Mouse (Mus musculus) hindbrain, embryonic 10.5 days (tissue): ENCODE data around the gene Meis2. TPM values are rescaled to one million over a fixed set of nuclear protein-coding genes. Genes with fewer than 3 reads are reported as not detected.

Source experiments
- DNase-seq: peaks from one replicate; pipeline ENCODE4 v3.0.0-alpha.2; 2017; ENCODE audit warnings: low spot score
- H3K27ac ChIP-seq: fragments of 300-500 bp; sonication (generic); 2 replicates; pipeline ENCODE4 v1.5.1; 2016; ENCODE audit warnings: mild to moderate bottlenecking, moderate library complexity
- H3K27me3 ChIP-seq: fragments of 300-500 bp; sonication (generic); 2 replicates; pipeline ENCODE4 v1.6.1; 2016; ENCODE audit warnings: mild to moderate bottlenecking; ENCODE audit not compliant: poor library complexity, insufficient read depth, severe bottlenecking
- H3K36me3 ChIP-seq: fragments of 300-500 bp; sonication (generic); 2 replicates; pipeline ENCODE4 v1.6.1; 2016; ENCODE audit warnings: mild to moderate bottlenecking, moderate library complexity
- H3K4me1 ChIP-seq: fragments of 300-500 bp; sonication (generic); replicated peaks from 2 replicates; pipeline ENCODE4 v1.6.1; 2016; ENCODE audit warnings: mild to moderate bottlenecking
- H3K4me3 ChIP-seq: fragments of 300-500 bp; sonication (generic); 2 replicates; pipeline ENCODE4 v1.5.1; 2016; ENCODE audit warnings: mild to moderate bottlenecking, moderate library complexity
- H3K9me3 ChIP-seq: fragments of 300-500 bp; sonication (generic); 2 replicates; pipeline ENCODE4 v1.6.1; 2016; ENCODE audit warnings: mild to moderate bottlenecking, moderate library complexity
- WGBS: fragments of 180-500 bp; shearing (Covaris S2); methylation state at CpG from one replicate; pipeline ENCODE4 v1.1.7; 2016; 5-methylcytosine and 5-hydroxymethylcytosine counted together
- polyA plus RNA-seq: library from polyadenylated mRNA; unstranded; fragments of >200 nt; fragmentation: Nextera tagmentation; extraction: Ambion mirVana; gene quantifications from 2 replicates; pipeline ENCODE4 v1.2.1, GENCODE M21; 2016

Meis2 gene
- polyA plus RNA-seq, 1 experiment from 2014 or later: 91.1 TPM

GRCm38 (mm10) chr2:116066057-116066941 is 660 bp upstream of the Meis2 start:
- WGBS: under 1% methylated on average over 34 of the region's 36 CpGs

GRCm38 (mm10) chr2:116065057-116065456 is 582 bp downstream of the Meis2 start:
- peak overlapping the region; percentile 90 for H3K4me3 ChIP-seq
- peaks cover 21% of the 10 kb centered on the region for H3K27me3 ChIP-seq
- H3K4me1 ChIP-seq: peaks cover 41% of the 10 kb centered on the region
- peaks cover 13% of the 10 kb centered on the region for H3K36me3 ChIP-seq
- H3K9me3 ChIP-seq: no peaks in the 10 kb centered on the region
- peak overlapping the region; percentile 98 for H3K27ac ChIP-seq
- DNase-seq: no peak
- WGBS: 0% methylated on average over 10 of the region's 10 CpGs

More at GRCm38 (mm10) chr2:116066057-116066941, 660 bp upstream of the Meis2 start:
- H3K36me3 ChIP-seq: peaks cover under 1% of the 10 kb centered on the region; the same call in 1 of the 2 replicates
- peaks cover 39% of the 10 kb centered on the region for H3K4me1 ChIP-seq
- H3K27me3 ChIP-seq: peaks cover 22% of the 10 kb centered on the region
- peak; percentile 66 for DNase-seq
- H3K27ac ChIP-seq: peak overlapping the region; percentile 98
- H3K9me3 ChIP-seq: no peaks in the 10 kb centered on the region
- peak overlapping the region; percentile 90 for H3K4me3 ChIP-seq

- no peaks in the 10 kb centered on the region for H3K9me3 ChIP-seq
- H3K4me3 ChIP-seq: peak overlapping the region; percentile 90
- under 1% methylated on average over 20 of the region's 20 CpGs for WGBS
- peaks cover 15% of the 10 kb centered on the region; the same call in 1 of the 2 replicates for H3K27me3 ChIP-seq
- peak overlapping the region; percentile 98 for H3K27ac ChIP-seq
- peaks cover 16% of the 10 kb centered on the region for H3K36me3 ChIP-seq
- DNase-seq: peak; percentile 58
- peaks cover 42% of the 10 kb centered on the region for H3K4me1 ChIP-seq
These were observed 1.1 kb downstream of the Meis2 start for GRCm38 (mm10) chr2:116064521-116064920.

- peak overlapping the region; percentile 90 for H3K4me3 ChIP-seq
- WGBS: under 1% methylated on average over 37 of the region's 37 CpGs
- peaks cover 12% of the 10 kb centered on the region for H3K27me3 ChIP-seq
- DNase-seq: peak; percentile 57
- no peaks in the 10 kb centered on the region for H3K9me3 ChIP-seq
- H3K4me1 ChIP-seq: peaks cover 45% of the 10 kb centered on the region
- H3K27ac ChIP-seq: peak overlapping the region; percentile 98
- peaks cover 23% of the 10 kb centered on the region for H3K36me3 ChIP-seq
These were observed 1.8 kb downstream of the Meis2 start for GRCm38 (mm10) chr2:116063819-116064293.

- DNase-seq: peak; percentile 44
- under 1% methylated on average over 36 of the region's 36 CpGs for WGBS
- Histone ChIP-seq H3K27ac (peak overlapping the region; percentile 98), H3K4me3 (peak overlapping the region; percentile 90), H3K4me1 (peaks cover 51% of the 10 kb centered on the region), H3K27me3 (peaks cover 19% of the 10 kb centered on the region), H3K9me3 (no peaks in the 10 kb centered on the region), H3K36me3 (peaks cover 32% of the 10 kb centered on the region)
These were observed 2.7 kb downstream of the Meis2 start for GRCm38 (mm10) chr2:116062761-116063441.

GRCm38 (mm10) chr2:116062251-116062651 is 3.4 kb downstream of the Meis2 start:
- Histone ChIP-seq H3K36me3 (peaks cover 39% of the 10 kb centered on the region), H3K27ac (peak overlapping the region; percentile 98), H3K9me3 (no peaks in the 10 kb centered on the region), H3K4me1 (peaks cover 51% of the 10 kb centered on the region), H3K27me3 (peaks cover 21% of the 10 kb centered on the region), H3K4me3 (peak overlapping the region; percentile 90)
- DNase-seq: peak; percentile 62
- WGBS: under 1% methylated on average over 20 of the region's 20 CpGs

DNA sequence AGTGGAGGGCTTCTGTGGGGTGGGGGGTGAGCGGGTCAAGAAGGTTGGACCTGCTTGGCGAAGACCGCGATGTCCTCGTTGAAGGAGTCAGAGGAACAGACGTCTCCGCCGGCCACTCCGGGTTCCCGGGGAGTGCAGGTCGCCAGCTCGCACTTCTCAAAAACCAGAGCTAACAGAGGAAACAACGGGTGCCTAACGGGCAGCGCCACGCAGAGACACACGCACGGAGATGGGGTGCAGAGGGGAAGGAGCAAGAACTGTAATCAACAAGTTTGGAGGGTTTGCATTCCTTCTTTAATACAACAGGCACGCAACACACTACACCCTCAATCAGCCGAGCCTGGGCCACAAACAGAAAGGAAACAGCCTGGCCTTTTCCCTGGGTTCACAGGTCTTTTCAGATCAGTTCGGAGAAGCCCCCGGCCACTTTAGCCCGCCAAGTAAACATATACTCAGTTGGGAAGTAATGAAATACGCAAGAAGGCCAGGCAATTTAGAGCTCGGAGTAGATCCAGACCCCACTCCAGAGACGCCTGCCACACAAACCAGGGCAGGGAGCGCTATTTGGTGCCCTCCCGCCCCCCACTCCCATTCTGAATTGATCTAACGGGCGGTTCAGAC is 4.1 kb downstream of the Meis2 start:
- peaks cover 21% of the 10 kb centered on the region for H3K27me3 ChIP-seq
- peak overlapping the region; percentile 98 for H3K27ac ChIP-seq
- H3K4me3 ChIP-seq: peak overlapping the region; percentile 90
- under 1% methylated on average over 30 of the region's 30 CpGs for WGBS
- H3K4me1 ChIP-seq: peaks cover 54% of the 10 kb centered on the region
- peaks cover 46% of the 10 kb centered on the region for H3K36me3 ChIP-seq
- DNase-seq: peak; percentile 70
- H3K9me3 ChIP-seq: no peaks in the 10 kb centered on the region

DNA sequence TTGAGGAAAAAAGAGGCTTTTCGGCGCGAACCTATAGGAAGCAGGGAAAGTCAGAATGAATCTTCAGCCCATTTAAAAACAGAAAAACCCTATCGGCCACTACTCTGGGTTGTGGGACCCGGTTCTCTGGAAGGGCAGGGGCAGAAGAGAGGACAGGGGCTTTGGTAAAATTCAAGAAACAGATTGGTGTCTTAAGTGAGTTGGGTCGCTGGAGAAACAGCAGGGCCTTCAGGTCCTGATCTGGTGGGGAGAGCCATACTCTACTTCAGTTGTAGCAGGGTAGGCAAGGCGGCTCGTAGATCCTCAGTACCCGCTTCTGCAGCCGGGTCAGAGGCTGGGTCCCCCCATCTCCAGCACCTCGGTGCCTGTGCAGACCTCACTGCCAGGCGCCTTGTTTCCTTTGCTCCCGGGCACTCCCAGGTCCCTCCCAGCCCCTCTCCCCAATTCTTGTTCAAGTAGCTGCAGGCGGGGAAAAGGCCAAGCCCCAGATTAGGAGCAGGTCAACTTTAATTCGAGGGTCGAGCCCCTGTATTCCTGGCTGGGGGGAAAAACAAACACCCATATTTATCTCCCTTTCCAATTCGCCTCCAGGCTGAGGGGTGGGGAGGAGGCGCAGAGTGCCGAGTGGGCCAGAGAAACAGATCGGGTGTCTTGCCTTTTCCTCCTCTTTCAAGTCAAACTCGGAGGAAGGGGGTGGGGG is 4.8 kb downstream of the Meis2 start:
- H3K27ac ChIP-seq: peak overlapping the region; percentile 98
- peak overlapping the region; percentile 90 for H3K4me3 ChIP-seq
- peaks cover 52% of the 10 kb centered on the region for H3K36me3 ChIP-seq
- WGBS: 1% methylated on average over 21 of the region's 21 CpGs
- peaks cover 21% of the 10 kb centered on the region for H3K27me3 ChIP-seq
- H3K4me1 ChIP-seq: peaks cover 60% of the 10 kb centered on the region
- DNase-seq: peak; percentile 66
- no peaks in the 10 kb centered on the region for H3K9me3 ChIP-seq

DNA sequence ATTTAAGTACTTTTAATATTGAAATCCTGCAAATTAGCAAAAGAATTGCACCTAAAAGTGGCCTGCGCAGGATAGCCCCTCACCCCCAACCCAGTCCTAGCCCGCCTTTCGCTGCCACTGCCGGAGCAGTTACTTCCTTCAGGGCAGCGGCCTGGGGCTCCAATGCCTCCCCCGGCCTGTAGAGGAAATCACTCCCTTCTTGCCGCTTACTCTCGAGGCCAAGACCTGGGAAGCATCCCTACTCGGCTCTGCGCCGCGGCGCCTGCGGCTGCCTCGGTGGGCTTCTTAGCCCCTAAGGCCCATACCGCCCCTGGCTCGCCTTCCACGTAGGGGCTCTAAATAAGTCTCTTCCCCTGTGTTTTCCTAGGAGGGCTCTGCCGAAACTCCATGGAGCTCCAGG is 5.4 kb downstream of the Meis2 start:
- DNase-seq: peak; percentile 62
- Histone ChIP-seq H3K9me3 (no peaks in the 10 kb centered on the region), H3K36me3 (peaks cover 53% of the 10 kb centered on the region), H3K27ac (peak overlapping the region; percentile 98), H3K4me1 (peaks cover 65% of the 10 kb centered on the region), H3K27me3 (peaks cover 21% of the 10 kb centered on the region), H3K4me3 (peak overlapping the region; percentile 90)
- WGBS: 2% methylated on average over 19 of the region's 19 CpGs

GRCm38 (mm10) chr2:116059661-116060060 is 6.0 kb downstream of the Meis2 start:
- Histone ChIP-seq H3K4me3 (peak overlapping the region; percentile 90), H3K27ac (peak overlapping the region; percentile 98), H3K36me3 (peaks cover 53% of the 10 kb centered on the region), H3K4me1 (peaks cover 68% of the 10 kb centered on the region), H3K27me3 (peaks cover 21% of the 10 kb centered on the region), H3K9me3 (no peaks in the 10 kb centered on the region)
- no peak for DNase-seq
- WGBS: 25% methylated on average over 1 of the region's 1 CpGs

DNA sequence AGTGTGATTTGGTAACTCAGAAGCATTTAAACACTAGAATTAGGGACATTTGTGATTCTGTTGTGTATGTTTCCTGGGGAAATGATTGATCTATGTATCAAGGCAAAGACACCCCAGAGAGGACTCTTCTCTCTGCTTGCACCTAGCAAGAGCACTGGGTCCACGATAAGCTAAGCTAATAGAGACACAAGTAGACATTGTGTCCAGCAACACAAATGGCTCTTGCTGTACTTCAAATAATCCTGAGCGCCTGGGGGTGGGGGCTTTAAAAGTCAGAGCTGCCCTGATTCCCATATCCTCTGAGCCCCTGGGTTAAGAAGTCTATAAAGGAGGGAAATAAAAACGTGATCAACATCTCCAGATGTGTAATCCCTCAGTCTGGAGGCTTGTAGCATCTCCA is 6.6 kb downstream of the Meis2 start:
- H3K27ac ChIP-seq: peak overlapping the region; percentile 35
- WGBS: 34% methylated on average over 3 of the region's 3 CpGs
- no peaks in the 10 kb centered on the region for H3K9me3 ChIP-seq
- peaks cover 53% of the 10 kb centered on the region for H3K36me3 ChIP-seq
- H3K4me3 ChIP-seq: peak overlapping the region; percentile 90
- H3K27me3 ChIP-seq: peaks cover 21% of the 10 kb centered on the region
- peaks cover 70% of the 10 kb centered on the region for H3K4me1 ChIP-seq
- no peak for DNase-seq

- peaks cover 76% of the 10 kb centered on the region for H3K4me1 ChIP-seq
- peak overlapping the region; percentile 90 for H3K4me3 ChIP-seq
- H3K9me3 ChIP-seq: no peaks in the 10 kb centered on the region
- DNase-seq: no peak
- peak overlapping the region; percentile 35; the same call in 1 of the 2 replicates for H3K27ac ChIP-seq
- peaks cover 21% of the 10 kb centered on the region for H3K27me3 ChIP-seq
- WGBS: 55% methylated on average over 9 of the region's 9 CpGs
- H3K36me3 ChIP-seq: peaks cover 53% of the 10 kb centered on the region
These were observed 7.1 kb downstream of the Meis2 start for GRCm38 (mm10) chr2:116058511-116058910.
